Mouse (Mus musculus) forebrain, embryonic 16.5 days (tissue): ENCODE measurements around the gene Ppdpf. TPM values are rescaled to one million over a fixed set of nuclear protein-coding genes. Genes with fewer than 3 reads are reported as not detected.

Source experiments
- ATAC-seq: fragments of 200-750 bp; cut with Nextera tagmentation; 2 replicates; pipeline ENCODE4 v1.8.0; 2017; ENCODE audit warnings: mild to moderate bottlenecking, moderate library complexity
- H3K27ac ChIP-seq: fragments of 300-500 bp; sonication (generic); 2 replicates; pipeline ENCODE4 v1.5.1; 2014; ENCODE audit warnings: low read length, control low read depth
- H3K27me3 ChIP-seq: fragments of 300-500 bp; sonication (generic); replicated peaks from 2 replicates; pipeline ENCODE4 v1.6.1; 2014; ENCODE audit warnings: low read length; ENCODE audit not compliant: control insufficient read depth, insufficient read depth
- H3K36me3 ChIP-seq: fragments of 300-500 bp; sonication (generic); 2 replicates; pipeline ENCODE4 v1.6.1; 2014; ENCODE audit not compliant: control insufficient read depth, insufficient read depth
- H3K4me1 ChIP-seq: fragments of 300-500 bp; sonication (generic); replicated peaks from 2 replicates; pipeline ENCODE4 v1.6.1; 2014; ENCODE audit warnings: low read length; ENCODE audit not compliant: control insufficient read depth, insufficient read depth
- H3K4me2 ChIP-seq: fragments of 300-500 bp; sonication (generic); 2 replicates; pipeline ENCODE4 v1.6.1; 2014; ENCODE audit warnings: mild to moderate bottlenecking, low read length, control low read depth
- H3K4me3 ChIP-seq: fragments of 300-500 bp; sonication (generic); replicated peaks from 2 replicates; pipeline ENCODE4 v1.5.1; 2014; ENCODE audit warnings: mild to moderate bottlenecking, low read length, control low read depth
- H3K9ac ChIP-seq: fragments of 300-500 bp; sonication (generic); replicated peaks from 2 replicates; pipeline ENCODE4 v1.6.1; 2014; ENCODE audit warnings: low read depth, low read length, control low read depth
- H3K9me3 ChIP-seq: fragments of 300-500 bp; sonication (generic); 2 replicates; pipeline ENCODE4 v1.6.1; 2016; ENCODE audit warnings: low read length; ENCODE audit not compliant: control insufficient read depth
- WGBS: fragments of 180-500 bp; shearing (Covaris S2); extraction: QIAGEN DNeasy Blood & Tissue Kit; methylation state at CpG from one replicate; pipeline ENCODE4 v1.1.7; 2014; 5-methylcytosine and 5-hydroxymethylcytosine counted together
- polyA plus RNA-seq: library from polyadenylated mRNA; unstranded; fragments of >200 nt; fragmentation: Nextera tagmentation; extraction: Ambion mirVana; gene quantifications from 2 replicates; pipeline ENCODE4 v1.2.1, GENCODE M21; 2015

The Ppdpf gene
- polyA plus RNA-seq, 1 experiment from 2014 or later: 453 TPM

DNA sequence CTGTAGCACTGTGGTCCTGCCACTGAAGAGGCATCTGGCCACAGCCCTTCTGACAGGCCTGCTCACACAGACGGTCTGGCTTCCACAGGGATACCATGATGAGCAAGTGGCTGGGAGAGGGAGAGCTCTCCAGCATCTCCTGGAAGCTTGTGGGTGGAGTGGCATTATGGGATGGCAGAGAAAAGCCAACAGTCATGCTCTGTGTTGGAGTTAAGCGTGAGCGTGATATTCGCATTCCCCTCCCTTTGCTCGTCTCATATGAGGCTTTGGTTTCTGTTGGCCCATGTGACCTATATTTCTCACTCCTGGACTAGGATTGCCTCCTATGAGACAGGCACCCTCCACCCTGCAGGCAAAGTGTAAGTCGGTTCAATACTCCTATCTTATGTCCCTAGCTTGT lies 36.8 kb upstream of the Ppdpf start:
- H3K4me2 ChIP-seq: no peak overlapping the region
- H3K4me1 ChIP-seq: peaks cover 18% of the 10 kb centered on the region
- no peak overlapping the region for H3K27ac ChIP-seq
- H3K4me3 ChIP-seq: no peak overlapping the region
- H3K9me3 ChIP-seq: no peaks in the 10 kb centered on the region
- H3K36me3 ChIP-seq: peaks cover 3% of the 10 kb centered on the region; the same call in 1 of the 2 replicates
- ATAC-seq: no peak
- H3K9ac ChIP-seq: no peak overlapping the region
- H3K27me3 ChIP-seq: no peaks in the 10 kb centered on the region; the same call in 1 of the 2 replicates
- WGBS: 73% methylated on average over 6 of the region's 6 CpGs

DNA sequence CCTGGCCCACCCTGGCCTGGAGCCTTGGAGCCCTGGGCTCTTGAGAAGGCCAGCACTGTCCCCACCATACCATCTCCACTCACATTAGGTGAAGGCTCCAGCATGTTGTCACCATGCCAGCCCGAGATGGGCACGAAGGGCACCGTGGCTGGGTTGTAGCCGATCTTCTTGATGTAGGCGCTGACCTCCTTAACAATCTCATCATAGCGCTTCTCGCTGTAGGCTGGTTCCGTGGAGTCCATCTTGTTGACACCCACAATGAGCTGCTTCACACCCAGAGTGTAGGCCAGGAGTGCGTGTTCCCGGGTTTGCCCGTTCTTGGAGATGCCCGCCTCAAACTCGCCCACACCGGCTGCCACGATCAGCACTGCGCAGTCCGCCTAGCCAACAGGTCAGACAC lies 34.3 kb upstream of the Ppdpf start:
- Histone ChIP-seq H3K4me3 (no peak overlapping the region), H3K27me3 (no peaks in the 10 kb centered on the region; the same call in 1 of the 2 replicates), H3K9ac (no peak overlapping the region), H3K4me1 (peaks cover 31% of the 10 kb centered on the region), H3K36me3 (no peaks in the 10 kb centered on the region), H3K27ac (no peak overlapping the region), H3K9me3 (no peaks in the 10 kb centered on the region), H3K4me2 (no peak overlapping the region)
- ATAC-seq: no peak
- WGBS: 94% methylated on average over 17 of the region's 17 CpGs

DNA sequence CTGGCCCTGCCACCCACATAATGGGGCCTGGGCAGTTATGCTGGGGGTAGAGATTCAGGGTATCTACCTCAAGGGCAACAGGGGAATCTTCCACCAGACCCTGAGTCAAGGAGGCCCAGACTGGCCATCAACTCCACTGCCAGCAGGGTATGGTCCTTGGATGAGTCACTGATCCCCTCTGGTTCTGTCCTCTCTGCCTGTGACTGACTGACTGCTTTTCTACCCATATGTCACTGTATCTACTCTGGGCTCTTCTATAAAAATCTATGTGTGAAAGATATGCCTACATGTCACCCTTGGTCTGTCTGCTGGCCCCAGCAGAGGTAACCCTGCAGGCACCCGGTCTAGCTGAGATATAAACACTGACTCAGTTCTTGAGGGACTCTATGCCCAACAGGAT lies 33.9 kb upstream of the Ppdpf start:
- no peak for ATAC-seq
- Histone ChIP-seq H3K9me3 (no peaks in the 10 kb centered on the region), H3K27me3 (no peaks in the 10 kb centered on the region; the same call in 1 of the 2 replicates), H3K4me2 (no peak overlapping the region), H3K4me1 (peaks cover 33% of the 10 kb centered on the region), H3K36me3 (no peaks in the 10 kb centered on the region), H3K27ac (no peak overlapping the region), H3K9ac (no peak overlapping the region), H3K4me3 (no peak overlapping the region)
- WGBS: 86% methylated on average over 1 of the region's 1 CpGs

DNA sequence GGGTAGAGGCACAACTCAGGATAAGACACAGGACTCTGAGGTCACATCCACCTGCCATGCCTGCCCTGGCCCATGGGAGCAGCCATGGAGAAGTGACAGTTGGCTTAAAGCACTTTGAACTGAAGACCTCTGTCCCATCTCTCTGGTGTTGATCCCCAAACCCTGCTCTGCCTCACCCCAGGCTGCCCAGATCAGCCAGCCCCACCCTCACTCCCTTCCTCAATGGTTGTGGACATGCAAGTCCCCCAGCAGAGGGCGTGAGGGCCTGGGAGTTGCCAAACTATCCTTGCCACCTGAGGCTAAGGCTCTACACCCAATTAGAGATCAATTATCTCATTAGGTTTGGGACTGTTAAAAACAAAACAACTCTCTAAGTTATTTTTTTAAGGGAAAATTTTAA lies 33.2 kb upstream of the Ppdpf start:
- no peak overlapping the region for H3K27ac ChIP-seq
- no peak overlapping the region for H3K4me3 ChIP-seq
- no peak for ATAC-seq
- no peak overlapping the region for H3K4me2 ChIP-seq
- H3K9me3 ChIP-seq: no peaks in the 10 kb centered on the region
- WGBS: 0% methylated on average over 1 of the region's 1 CpGs
- H3K9ac ChIP-seq: no peak overlapping the region
- H3K27me3 ChIP-seq: no peaks in the 10 kb centered on the region; the same call in 1 of the 2 replicates
- no peaks in the 10 kb centered on the region for H3K36me3 ChIP-seq
- peaks cover 32% of the 10 kb centered on the region for H3K4me1 ChIP-seq

DNA sequence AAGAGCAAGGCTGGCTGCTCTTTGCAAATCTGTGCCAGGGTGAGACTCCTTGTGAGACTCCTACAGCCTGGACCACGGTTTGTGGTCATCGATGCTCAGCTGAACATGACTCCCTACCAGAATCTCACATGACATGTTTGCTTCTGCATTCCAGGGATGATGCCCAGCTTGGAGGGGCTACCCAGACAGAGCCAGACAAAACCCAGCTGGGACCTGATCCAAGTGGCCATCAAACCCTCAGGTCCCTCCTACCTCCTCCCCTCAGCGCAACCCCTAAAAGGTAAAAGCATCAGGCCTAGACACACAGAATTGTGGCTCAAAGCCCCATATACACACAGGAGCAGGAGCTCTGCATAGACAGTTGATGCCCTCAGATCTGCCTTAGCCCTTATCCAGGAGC lies 32.7 kb upstream of the Ppdpf start:
- ATAC-seq: no peak
- no peaks in the 10 kb centered on the region for H3K36me3 ChIP-seq
- no peak overlapping the region for H3K4me2 ChIP-seq
- no peak overlapping the region for H3K27ac ChIP-seq
- H3K9me3 ChIP-seq: no peaks in the 10 kb centered on the region
- H3K4me1 ChIP-seq: peaks cover 37% of the 10 kb centered on the region
- H3K4me3 ChIP-seq: no peak overlapping the region
- WGBS: 92% methylated on average over 3 of the region's 3 CpGs
- 0 out of 2 replicates have a peak overlapping the region, but pooled peaks have one; percentile 5 for H3K9ac ChIP-seq
- H3K27me3 ChIP-seq: no peaks in the 10 kb centered on the region; the same call in 1 of the 2 replicates

DNA sequence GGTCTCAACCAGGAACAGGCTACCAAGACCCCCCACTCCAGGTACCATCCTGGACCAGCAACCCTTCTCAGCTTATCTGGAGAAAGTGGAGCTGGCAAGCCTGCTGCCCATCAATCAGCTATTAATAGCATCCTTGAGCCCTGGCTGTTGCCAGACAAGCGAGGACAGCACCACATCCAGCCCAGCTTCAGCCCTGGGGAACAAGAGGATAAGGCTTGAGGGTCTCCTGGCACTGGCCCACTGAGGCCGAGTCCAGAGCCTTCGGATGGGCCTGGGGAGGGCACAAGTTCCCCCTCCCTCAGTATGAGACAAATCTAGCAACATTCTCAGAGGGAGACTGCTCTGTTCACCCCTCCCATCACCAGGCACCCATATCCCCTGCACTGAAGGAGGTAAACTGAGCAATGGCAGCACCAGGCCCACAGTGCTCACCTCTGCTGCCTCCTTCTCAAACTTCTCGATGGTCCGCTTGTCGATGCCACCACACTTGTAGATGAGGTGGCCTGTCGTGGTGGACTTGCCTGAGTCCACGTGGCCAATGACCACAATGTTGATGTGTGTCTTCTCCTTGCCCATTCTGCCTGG lies 32.1 kb upstream of the Ppdpf start:
- no peak overlapping the region for H3K27ac ChIP-seq
- no peaks in the 10 kb centered on the region for H3K9me3 ChIP-seq
- H3K9ac ChIP-seq: peak overlapping the region; percentile 5; the same call in 1 of the 2 replicates
- no peaks in the 10 kb centered on the region; the same call in 1 of the 2 replicates for H3K27me3 ChIP-seq
- H3K4me1 ChIP-seq: peaks cover 42% of the 10 kb centered on the region
- H3K4me2 ChIP-seq: peak overlapping the region; percentile 66
- no peaks in the 10 kb centered on the region for H3K36me3 ChIP-seq
- WGBS: 83% methylated on average over 8 of the region's 8 CpGs
- ATAC-seq: no peak
- H3K4me3 ChIP-seq: no peak overlapping the region

DNA sequence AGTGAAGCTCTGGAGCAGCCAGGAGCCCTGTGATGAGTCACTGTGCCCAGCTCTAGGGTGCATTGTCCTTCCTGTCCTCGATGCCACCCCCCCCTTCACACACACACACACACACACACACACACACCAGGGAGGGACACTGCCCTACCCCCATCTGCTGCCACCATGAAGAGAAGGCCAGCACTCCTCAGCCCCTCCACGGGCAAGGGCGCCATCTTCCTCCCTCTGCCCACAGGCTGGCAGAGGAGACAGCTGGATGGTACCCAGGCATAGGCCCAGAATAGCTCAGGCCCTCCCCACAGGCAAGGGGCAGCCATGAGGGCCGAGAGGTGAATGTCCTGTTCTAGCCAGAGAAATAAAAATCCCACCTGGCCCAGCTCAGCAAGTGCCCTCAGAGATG lies 31.2 kb upstream of the Ppdpf start:
- H3K9me3 ChIP-seq: no peaks in the 10 kb centered on the region
- no peaks in the 10 kb centered on the region for H3K27me3 ChIP-seq
- ATAC-seq: no peak
- H3K36me3 ChIP-seq: no peaks in the 10 kb centered on the region
- H3K4me1 ChIP-seq: peaks cover 46% of the 10 kb centered on the region
- H3K4me2 ChIP-seq: peak overlapping the region; percentile 66
- peak overlapping the region; percentile 47 for H3K4me3 ChIP-seq
- no peak overlapping the region for H3K27ac ChIP-seq
- H3K9ac ChIP-seq: peak overlapping the region; percentile 76
- 73% methylated on average over 4 of the region's 4 CpGs for WGBS

DNA sequence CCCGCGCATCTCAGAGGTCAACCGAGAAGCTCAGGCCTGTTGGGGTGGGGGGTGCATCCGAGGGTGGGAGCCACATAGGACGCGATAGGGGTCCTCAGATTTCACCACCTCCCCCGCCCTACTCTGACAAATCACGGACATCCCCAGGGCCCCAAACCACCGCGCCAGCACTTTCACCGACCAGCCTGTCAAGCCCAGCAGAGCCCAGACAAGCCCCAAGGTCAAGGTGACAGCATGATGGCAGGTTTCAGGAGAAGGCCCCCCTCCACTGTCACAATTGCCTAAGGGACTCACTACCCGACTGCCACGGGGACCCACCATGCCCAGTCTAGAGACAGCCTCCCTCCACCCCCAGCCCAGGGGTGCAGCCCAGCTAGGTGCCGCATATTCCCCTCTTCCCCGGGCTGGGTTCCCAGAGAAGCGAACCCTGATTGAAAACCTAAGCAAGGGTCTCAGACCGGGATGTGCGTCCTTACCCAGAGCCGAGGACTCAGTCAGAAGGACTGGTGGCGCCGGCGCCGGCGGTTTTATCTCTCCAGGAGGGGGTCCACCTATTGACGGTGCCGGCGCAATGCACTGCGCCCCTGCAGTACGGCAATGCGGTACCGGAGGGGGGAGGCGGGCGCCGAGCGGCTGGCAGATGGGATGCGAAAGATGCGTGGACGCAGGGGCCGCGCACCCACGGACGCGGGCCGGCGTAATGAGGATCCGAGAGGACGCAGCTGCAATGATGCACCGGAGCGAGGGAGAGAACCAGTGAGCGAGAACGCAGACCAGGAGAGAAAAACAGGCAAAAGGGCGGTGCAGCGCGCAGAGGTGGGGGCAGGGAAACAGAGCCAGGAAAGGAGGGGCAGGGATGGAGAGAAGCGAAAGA lies 30.6 kb upstream of the Ppdpf start, which contains the start of gene Eef1a2:
Eef1a2 (minus strand) TSS at position 767 of the 874 bp plus-strand sequence.
- WGBS: 3% methylated on average over 54 of the region's 55 CpGs
- Histone ChIP-seq H3K4me2 (peak within 1 kb of the TSS; percentile 66), H3K36me3 (no peaks in the 10 kb centered on the region), H3K27me3 (no peaks in the 10 kb centered on the region), H3K4me1 (peaks cover 46% of the 10 kb centered on the region), H3K9ac (peak within 1 kb of the TSS; percentile 76), H3K9me3 (no peaks in the 10 kb centered on the region), H3K4me3 (peak within 1 kb of the TSS; percentile 47), H3K27ac (peak within 1 kb of the TSS; percentile 79)
- peak; percentile 69 for ATAC-seq

DNA sequence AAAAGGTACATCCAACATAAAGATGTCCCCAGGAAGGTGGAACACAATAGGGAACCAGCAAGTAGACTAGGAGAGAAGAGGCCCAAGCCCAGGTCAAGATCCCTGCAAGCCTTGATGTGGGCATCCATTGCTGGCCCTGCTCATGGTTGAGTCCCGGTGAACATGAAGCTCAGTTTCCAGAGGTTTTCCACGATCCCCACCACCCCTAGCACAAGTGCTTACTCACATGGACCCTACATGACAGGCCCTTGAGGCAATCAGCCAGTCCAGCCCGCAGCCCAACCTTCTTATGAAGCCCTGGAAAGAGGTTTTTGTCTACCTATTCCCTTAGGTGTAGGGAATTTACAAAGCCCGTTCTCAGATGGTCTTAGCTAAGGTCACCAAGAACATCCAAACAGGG lies 29.9 kb upstream of the Ppdpf start:
- Histone ChIP-seq H3K36me3 (no peaks in the 10 kb centered on the region), H3K4me1 (peaks cover 46% of the 10 kb centered on the region), H3K9me3 (no peaks in the 10 kb centered on the region), H3K4me3 (peak overlapping the region; percentile 47), H3K9ac (peak overlapping the region; percentile 76), H3K27ac (peak overlapping the region; percentile 79), H3K4me2 (peak overlapping the region; percentile 66), H3K27me3 (no peaks in the 10 kb centered on the region)
- no peak for ATAC-seq
- WGBS: 79% methylated on average over 4 of the region's 4 CpGs
